Mouse (Mus musculus) pancreas, adult 10 weeks (tissue): ENCODE measurements around the gene Olfr806. TPM values are rescaled to one million over a fixed set of nuclear protein-coding genes. Genes with fewer than 3 reads are reported as not detected.

Source experiments
- polyA plus RNA-seq: library from polyadenylated mRNA; stranded (reverse); fragments of 350-450 nt; fragmentation: Illumina TruSeq; extraction: RNeasy Lipid Tissue Mini Kit (QIAGEN cat#74804); gene quantifications from one replicate; pipeline ENCODE4 v1.2.3, GENCODE M21; 2015; ENCODE audit warnings: low read depth, low replicate concordance; ENCODE audit not compliant: insufficient read depth

Gene Olfr806
- polyA plus RNA-seq = not detected

GRCm38 (mm10) chr10:129741821-129742220 lies at the start of gene Olfr806:
Gene Olfr806 (minus strand): TSS chr10:129741921.

GRCm38 (mm10) chr10:129774338-129774737 lies 32.6 kb upstream of the Olfr806 start, which contains the start of gene Olfr809:
Gene Olfr809 (plus strand): TSS chr10:129774638.

GRCm38 (mm10) chr10:129765182-129765581 lies 23.5 kb upstream of the Olfr806 start, which contains the start of gene Olfr808:
Gene Olfr808 (plus strand): TSS chr10:129765482.

GRCm38 (mm10) chr10:129757693-129758092 lies 16.0 kb upstream of the Olfr806 start, which contains the start of gene Olfr807:
Gene Olfr807 (minus strand): TSS chr10:129757793.

GRCm38 (mm10) chr10:129729275-129729674 lies 12.4 kb downstream of the Olfr806 start, which contains the start of gene Olfr805:
Gene Olfr805 (minus strand): TSS chr10:129729375.

GRCm38 (mm10) chr10:129702910-129703309 lies 38.8 kb downstream of the Olfr806 start, which contains the start of gene Olfr804:
Gene Olfr804 (plus strand): TSS chr10:129703210.

GRCm38 (mm10) chr10:129694186-129694585 lies 47.5 kb downstream of the Olfr806 start, which contains the start of gene Olfr803:
Gene Olfr803 (minus strand): TSS chr10:129694286.

GRCm38 (mm10) chr10:129688069-129688468 lies 53.7 kb downstream of the Olfr806 start, which contains the start of gene Olfr802:
Gene Olfr802 (minus strand): TSS chr10:129688169.

Other genes starting within 250 kb of the Olfr806 start
- gene Olfr790, start 243.4 kb downstream of the Olfr806 start, polyA plus RNA-seq = not detected
- not detected for gene Olfr791, start 220.1 kb downstream of the Olfr806 start, polyA plus RNA-seq
- gene Olfr792, start 202.8 kb downstream of the Olfr806 start, polyA plus RNA-seq = not detected
- gene Olfr794, start 174.3 kb downstream of the Olfr806 start, polyA plus RNA-seq = not detected
- not detected for gene Olfr796, start 129.4 kb downstream of the Olfr806 start, polyA plus RNA-seq
- not detected for gene Olfr798, start 114.0 kb downstream of the Olfr806 start, polyA plus RNA-seq
- gene Olfr799, start 104.4 kb downstream of the Olfr806 start, polyA plus RNA-seq = not detected
- gene Olfr800, start 84.2 kb downstream of the Olfr806 start, polyA plus RNA-seq = not detected
- not detected for gene Olfr801, start 68.1 kb downstream of the Olfr806 start, polyA plus RNA-seq
- gene Olfr802, start 53.8 kb downstream of the Olfr806 start, polyA plus RNA-seq = not detected
- not detected for gene Olfr803, start 47.6 kb downstream of the Olfr806 start, polyA plus RNA-seq
- not detected for gene Olfr804, start 38.7 kb downstream of the Olfr806 start, polyA plus RNA-seq
- gene Olfr805, start 12.5 kb downstream of the Olfr806 start, polyA plus RNA-seq = not detected
- gene Olfr807, start 15.9 kb upstream of the Olfr806 start, polyA plus RNA-seq = not detected
- not detected for gene Olfr808, start 23.6 kb upstream of the Olfr806 start, polyA plus RNA-seq
- gene Olfr809, start 32.7 kb upstream of the Olfr806 start, polyA plus RNA-seq = not detected
- gene Olfr810, start 53.0 kb upstream of the Olfr806 start, polyA plus RNA-seq = not detected
- gene Olfr811, start 62.5 kb upstream of the Olfr806 start, polyA plus RNA-seq = not detected
- not detected for gene Olfr812, start 104.2 kb upstream of the Olfr806 start, polyA plus RNA-seq
- gene Olfr813, start 113.4 kb upstream of the Olfr806 start, polyA plus RNA-seq = not detected
- gene Olfr814, start 137.9 kb upstream of the Olfr806 start, polyA plus RNA-seq = not detected
- not detected for gene Olfr815, start 163.9 kb upstream of the Olfr806 start, polyA plus RNA-seq
- not detected for gene Olfr816, start 173.7 kb upstream of the Olfr806 start, polyA plus RNA-seq
- not detected for gene Olfr818, start 207.2 kb upstream of the Olfr806 start, polyA plus RNA-seq
- gene Olfr819, start 225.3 kb upstream of the Olfr806 start, polyA plus RNA-seq = not detected
- gene Olfr247, start 234.2 kb upstream of the Olfr806 start, polyA plus RNA-seq = not detected
- gene Gm10310, start 243.1 kb upstream of the Olfr806 start, polyA plus RNA-seq = not detected